Mouse (Mus musculus): Measurements from ENCODE around the gene Nat14. TPM values are rescaled to one million over a fixed set of nuclear protein-coding genes. Genes with fewer than 3 reads are reported as not detected.

Nat14 gene
- polyA plus RNA-seq, 1 experiment = 0.78 TPM

DNA sequence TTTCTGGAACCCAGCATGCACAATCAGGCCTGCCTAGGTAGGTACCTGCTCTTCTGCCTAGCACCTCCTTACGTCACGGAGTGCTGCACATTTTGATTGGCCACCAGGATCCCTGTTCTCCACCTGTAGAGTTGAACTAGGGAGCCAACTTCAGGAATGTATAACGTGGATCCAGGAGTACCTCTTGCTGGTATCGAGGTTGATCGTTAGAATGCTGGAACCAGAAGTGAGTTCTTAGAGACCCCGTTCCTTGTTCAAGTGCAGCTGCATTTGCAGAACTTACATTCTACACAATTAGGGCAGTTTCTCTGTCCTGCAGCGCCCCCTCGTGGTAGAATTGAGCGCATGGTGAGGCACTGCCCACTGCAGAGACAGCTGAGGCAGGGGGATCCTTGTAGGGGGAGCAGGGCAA, 18.2 kb downstream of the Nat14 start:
- H3K4me1 ChIP-seq (ENCODE audit: control insufficient read depth, insufficient read depth, low read length) = peaks cover 2% of the 10 kb centered on the region; the same call in 1 of the 2 replicates
- no peak overlapping the region for H3K4me3 ChIP-seq (ENCODE audit: insufficient read depth, low read length)
- TF ChIP-seq CTCF (IDR thresholded peaks at IDR 0.05; ENCODE audit: low read depth, low read length) = peak; percentile 93
- no peak for TF ChIP-seq POLR2A (IDR thresholded peaks at IDR 0.05; ENCODE audit: borderline replicate concordance, low read depth, low read length)
- no peak overlapping the region for H3K27ac ChIP-seq (ENCODE audit: insufficient read depth, low read depth, low read length)

DNA sequence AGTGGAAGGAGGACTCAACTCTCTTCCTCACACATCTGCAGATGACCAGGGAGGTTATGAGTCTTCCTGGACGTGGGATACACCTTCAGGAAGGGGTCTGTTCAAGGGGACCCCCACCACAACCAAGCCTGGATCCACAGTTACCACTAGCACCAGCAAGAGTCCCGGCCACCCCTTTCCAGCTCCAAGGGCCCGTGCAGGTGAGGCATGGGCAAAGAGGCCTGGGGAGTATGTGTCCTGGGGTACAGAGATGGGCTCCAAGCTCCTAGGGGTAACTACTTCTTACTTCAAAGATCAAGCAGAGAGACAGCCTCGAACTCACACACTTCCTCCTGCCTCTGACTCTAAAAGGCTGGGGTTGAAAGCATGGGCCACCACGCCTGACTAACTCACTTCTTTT, 20.8 kb downstream of the Nat14 start:
- no peak for TF ChIP-seq POLR2A (IDR thresholded peaks at IDR 0.05; ENCODE audit: borderline replicate concordance, low read depth, low read length)
- no peak for TF ChIP-seq CTCF (IDR thresholded peaks at IDR 0.05; ENCODE audit: low read depth, low read length)
- no peak overlapping the region for H3K4me3 ChIP-seq (ENCODE audit: insufficient read depth, low read length)
- peaks cover 9% of the 10 kb centered on the region; the same call in 1 of the 2 replicates for H3K4me1 ChIP-seq (ENCODE audit: control insufficient read depth, insufficient read depth, low read length)
- H3K27ac ChIP-seq (ENCODE audit: insufficient read depth, low read depth, low read length) = no peak overlapping the region

DNA sequence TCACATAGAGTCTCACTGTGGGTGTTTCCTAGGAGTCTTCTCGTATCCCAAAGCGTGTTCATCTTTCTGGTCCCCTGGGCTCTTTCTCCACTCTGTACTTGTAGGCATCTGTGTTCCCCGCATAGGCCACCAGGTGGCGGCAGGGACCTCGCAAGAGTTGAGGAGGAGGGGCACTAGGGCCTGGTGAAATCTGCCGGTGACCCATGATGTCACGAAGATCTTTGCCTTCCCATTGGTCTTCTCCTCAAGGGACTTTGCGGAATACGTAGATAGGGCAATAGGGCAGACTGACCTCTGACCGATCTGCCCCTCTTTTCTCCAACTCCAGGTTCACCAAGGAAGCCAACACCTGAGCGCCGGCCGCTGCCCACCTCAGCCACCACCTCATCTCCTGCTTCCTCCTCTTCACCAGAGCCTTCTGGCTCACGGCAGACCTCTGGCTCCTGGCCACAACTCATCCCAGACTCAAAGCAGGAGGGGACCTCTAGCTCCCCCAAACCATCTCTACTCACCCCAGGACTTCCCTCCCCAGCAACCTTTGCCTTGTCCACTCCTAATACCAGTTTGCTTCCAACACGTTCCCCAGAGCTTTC, 21.5 kb downstream of the Nat14 start:
- Histone ChIP-seq H3K4me3 (ENCODE audit: insufficient read depth, low read length) (peak overlapping the region; percentile 45), H3K4me1 (ENCODE audit: control insufficient read depth, insufficient read depth, low read length) (peaks cover 15% of the 10 kb centered on the region), H3K27ac (ENCODE audit: insufficient read depth, low read depth, low read length) (no peak overlapping the region)
- TF ChIP-seq CTCF (IDR thresholded peaks at IDR 0.05; ENCODE audit: low read depth, low read length) (peak; percentile 76), POLR2A (IDR thresholded peaks at IDR 0.05; ENCODE audit: borderline replicate concordance, low read depth, low read length) (no peak)

DNA sequence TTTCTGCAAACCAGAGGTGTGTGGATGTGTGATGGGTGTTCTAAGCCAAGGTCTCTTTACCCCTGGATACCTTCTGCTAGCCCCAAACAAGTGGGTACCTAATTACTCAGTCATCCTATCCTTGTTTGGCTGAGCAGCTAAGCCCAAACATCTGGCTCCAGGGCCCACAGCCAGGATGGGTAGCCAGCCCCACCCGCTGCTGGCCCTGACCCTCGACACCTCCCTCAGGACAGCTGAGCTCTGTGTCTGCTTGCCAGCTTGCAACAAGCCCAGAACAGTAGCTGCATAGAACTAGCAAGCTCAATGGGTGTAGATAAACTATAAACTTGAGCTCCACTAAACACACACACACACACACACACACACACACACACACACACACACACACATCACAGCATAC, 26.0 kb downstream of the Nat14 start:
- Histone ChIP-seq H3K27ac (ENCODE audit: insufficient read depth, low read depth, low read length) (no peak overlapping the region), H3K4me1 (ENCODE audit: control insufficient read depth, insufficient read depth, low read length) (peaks cover 46% of the 10 kb centered on the region)

DNA sequence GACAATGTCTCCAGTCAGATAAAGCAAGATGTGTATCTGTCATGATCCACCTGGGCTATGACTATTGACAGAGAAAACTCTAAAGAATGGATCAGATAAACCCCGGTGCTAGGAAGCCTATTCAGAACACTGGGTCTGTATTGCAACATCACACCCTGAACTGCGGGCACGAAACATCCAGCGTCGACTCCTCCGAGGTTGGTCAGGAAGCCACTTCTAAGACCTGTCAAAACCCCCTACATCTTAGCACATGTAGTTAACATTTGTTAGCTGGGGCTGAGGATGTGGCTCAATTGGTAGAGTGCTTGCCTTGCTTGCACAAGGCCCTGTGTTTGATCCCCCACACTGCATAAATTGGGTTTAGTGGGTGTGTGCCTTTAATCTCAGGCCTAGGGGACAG, 26.6 kb downstream of the Nat14 start:
- Histone ChIP-seq H3K4me1 (ENCODE audit: control insufficient read depth, insufficient read depth, low read length) (peaks cover 46% of the 10 kb centered on the region), H3K27ac (ENCODE audit: insufficient read depth, low read depth, low read length) (no peak overlapping the region; the same call in 1 of the 2 replicates), H3K4me3 (ENCODE audit: insufficient read depth, low read length) (no peak overlapping the region)
- TF ChIP-seq POLR2A (IDR thresholded peaks at IDR 0.05; ENCODE audit: borderline replicate concordance, low read depth, low read length) = no peak
- TF ChIP-seq CTCF (IDR thresholded peaks at IDR 0.05; ENCODE audit: low read depth, low read length) = no peak

More for the DNA sequence above, 26.0 kb downstream of the Nat14 start:
- no peak overlapping the region for H3K4me3 ChIP-seq (ENCODE audit: insufficient read depth, low read length)
- TF ChIP-seq POLR2A (IDR thresholded peaks at IDR 0.05; ENCODE audit: borderline replicate concordance, low read depth, low read length) (no peak), CTCF (IDR thresholded peaks at IDR 0.05; ENCODE audit: low read depth, low read length) (no peak)

DNA sequence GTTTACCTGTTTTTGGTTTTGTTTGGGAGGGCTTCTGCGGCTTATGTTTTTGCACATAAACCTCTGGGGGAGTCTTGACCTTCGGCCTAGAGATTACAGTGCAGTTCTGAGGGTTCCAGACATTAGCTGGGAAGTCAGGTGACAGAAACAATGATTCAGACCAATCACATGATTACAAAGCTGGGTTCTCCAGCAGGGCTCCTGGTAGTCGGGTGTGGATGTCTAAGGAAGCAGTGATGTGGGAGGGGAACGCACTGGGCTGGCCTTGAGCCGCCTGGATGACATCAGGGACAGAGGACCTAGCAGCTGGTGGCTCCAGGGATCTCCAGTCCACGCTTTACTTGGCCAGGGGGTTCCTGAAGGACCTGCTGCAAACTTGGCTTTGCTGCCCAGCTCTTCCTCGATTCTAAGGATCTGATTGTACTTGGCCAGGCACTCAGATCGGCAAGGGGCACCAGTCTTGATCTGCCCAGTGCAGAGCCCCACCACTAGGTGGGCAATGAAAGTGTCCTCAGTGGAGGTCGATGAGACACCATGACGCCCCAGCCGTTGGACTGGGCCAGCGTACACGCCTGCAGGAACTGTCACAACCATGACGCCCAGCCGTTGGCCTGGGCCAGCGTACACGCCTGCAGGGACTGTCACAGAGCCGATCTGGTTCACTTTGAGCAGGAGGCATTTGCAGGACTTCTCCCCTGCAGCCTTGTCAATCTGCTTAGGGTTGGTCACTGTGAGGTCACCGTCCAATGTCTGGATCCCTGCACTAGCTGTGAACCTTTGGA, 28.9 kb downstream of the Nat14 start:
- TF ChIP-seq CTCF (IDR thresholded peaks at IDR 0.05; ENCODE audit: low read depth, low read length) (no peak), POLR2A (IDR thresholded peaks at IDR 0.05; ENCODE audit: borderline replicate concordance, low read depth, low read length) (no peak)
- Histone ChIP-seq H3K4me3 (ENCODE audit: insufficient read depth, low read length) (peak overlapping the region; percentile 59), H3K27ac (ENCODE audit: insufficient read depth, low read depth, low read length) (peak overlapping the region; percentile 98), H3K4me1 (ENCODE audit: control insufficient read depth, insufficient read depth, low read length) (peaks cover 49% of the 10 kb centered on the region)

DNA sequence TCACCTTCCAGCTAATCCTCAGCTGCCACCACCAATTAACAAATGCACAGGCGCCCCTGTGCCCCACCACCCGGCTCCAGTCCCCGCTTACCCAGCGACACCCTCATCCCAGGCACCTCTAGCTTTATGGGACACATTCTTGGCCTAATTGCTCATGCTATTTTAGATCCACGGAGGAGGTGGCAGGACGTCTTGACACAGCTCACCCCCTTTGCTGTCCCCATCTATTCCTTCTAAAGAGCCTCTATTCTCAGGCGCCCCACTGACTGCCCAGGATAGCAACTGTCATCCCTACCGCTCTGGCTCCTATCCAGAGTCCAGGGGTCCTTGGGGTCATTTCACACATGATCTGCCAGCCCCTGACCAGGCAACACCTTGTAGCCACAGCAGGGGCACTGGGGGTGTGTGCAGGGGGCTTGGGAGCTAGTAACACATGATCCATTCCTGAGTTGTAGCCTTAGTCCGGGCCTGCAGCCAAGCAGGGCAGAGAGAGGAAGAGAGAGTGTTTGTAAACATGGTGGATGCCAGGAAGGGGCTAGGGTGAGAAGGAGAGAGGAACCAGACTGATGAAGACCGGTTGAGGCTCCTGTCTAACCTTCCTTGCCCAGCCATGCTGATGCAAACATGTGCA, 32.1 kb downstream of the Nat14 start:
- H3K4me1 ChIP-seq (ENCODE audit: control insufficient read depth, insufficient read depth, low read length) = peaks cover 40% of the 10 kb centered on the region
- no peak overlapping the region for H3K4me3 ChIP-seq (ENCODE audit: insufficient read depth, low read length)
- no peak for TF ChIP-seq POLR2A (IDR thresholded peaks at IDR 0.05; ENCODE audit: borderline replicate concordance, low read depth, low read length)
- no peak for TF ChIP-seq CTCF (IDR thresholded peaks at IDR 0.05; ENCODE audit: low read depth, low read length)
- no peak overlapping the region for H3K27ac ChIP-seq (ENCODE audit: insufficient read depth, low read depth, low read length)

DNA sequence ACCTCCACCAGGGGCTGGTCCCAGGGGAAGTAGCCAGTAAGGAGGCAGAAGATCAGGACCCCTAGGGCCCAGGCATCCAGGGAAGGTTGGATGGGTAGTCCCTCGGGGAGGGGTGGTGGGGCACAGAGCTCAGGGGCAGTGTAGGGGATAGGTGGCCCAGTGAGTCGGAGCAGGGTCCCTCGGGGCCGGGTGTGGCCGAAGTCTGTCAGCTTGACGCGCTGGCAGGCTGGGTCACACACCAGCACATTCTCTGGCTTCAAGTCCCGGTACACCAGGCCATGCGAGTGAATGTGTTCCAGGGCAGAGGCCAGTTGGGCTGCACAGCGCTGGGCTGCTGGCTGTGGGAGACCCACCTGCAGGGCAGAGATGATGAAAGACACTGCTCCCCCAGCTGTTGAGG, 35.5 kb downstream of the Nat14 start:
- H3K4me3 ChIP-seq (ENCODE audit: insufficient read depth, low read length) = no peak overlapping the region
- TF ChIP-seq POLR2A (IDR thresholded peaks at IDR 0.05; ENCODE audit: borderline replicate concordance, low read depth, low read length) (no peak), CTCF (IDR thresholded peaks at IDR 0.05; ENCODE audit: low read depth, low read length) (no peak)
- H3K27ac ChIP-seq (ENCODE audit: insufficient read depth, low read depth, low read length) = no peak overlapping the region

GRCm38 (mm10) chr7:4963527-4963926, 41.7 kb downstream of the Nat14 start:
- no peak overlapping the region for H3K27ac ChIP-seq (ENCODE audit: insufficient read depth, low read depth, low read length)
- H3K4me3 ChIP-seq (ENCODE audit: insufficient read depth, low read length) = no peak overlapping the region
- peaks cover 14% of the 10 kb centered on the region for H3K4me1 ChIP-seq (ENCODE audit: control insufficient read depth, insufficient read depth, low read length)
- TF ChIP-seq POLR2A (IDR thresholded peaks at IDR 0.05; ENCODE audit: borderline replicate concordance, low read depth, low read length) (no peak), CTCF (IDR thresholded peaks at IDR 0.05; ENCODE audit: low read depth, low read length) (no peak)

More for the DNA sequence above, 35.5 kb downstream of the Nat14 start:
- peaks cover 19% of the 10 kb centered on the region for H3K4me1 ChIP-seq (ENCODE audit: control insufficient read depth, insufficient read depth, low read length)

DNA sequence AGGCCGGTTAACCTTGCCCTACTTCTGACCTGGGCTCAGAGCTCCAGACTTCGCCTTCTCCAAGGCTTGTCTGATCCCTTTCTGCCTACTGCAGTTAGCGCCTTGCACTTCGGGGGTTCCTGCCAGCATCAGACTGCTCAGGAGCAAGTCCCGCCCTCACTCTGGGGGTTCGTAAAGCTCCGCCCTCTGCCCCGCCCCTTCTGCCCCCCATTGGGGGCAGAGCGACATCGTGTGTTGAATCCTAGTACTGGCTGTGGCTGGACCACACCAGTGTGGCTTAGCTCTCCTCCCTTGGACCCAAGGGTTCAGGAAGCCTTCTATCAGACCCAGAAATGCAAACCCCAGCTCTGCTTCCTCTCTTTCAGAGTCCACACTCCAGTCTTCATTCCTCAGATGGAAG, 42.4 kb downstream of the Nat14 start, which contains the start of gene Sbk2:
Sbk2 (minus strand) TSS at position 135 of the 400 bp plus-strand sequence.
- Histone ChIP-seq H3K27ac (ENCODE audit: insufficient read depth, low read depth, low read length) (no peak within 1 kb of the TSS), H3K4me3 (ENCODE audit: insufficient read depth, low read length) (no peak within 1 kb of the TSS), H3K4me1 (ENCODE audit: control insufficient read depth, insufficient read depth, low read length) (peaks cover 7% of the 10 kb centered on the region)
- TF ChIP-seq CTCF (IDR thresholded peaks at IDR 0.05; ENCODE audit: low read depth, low read length) = peak; percentile 64
- no peak for TF ChIP-seq POLR2A (IDR thresholded peaks at IDR 0.05; ENCODE audit: borderline replicate concordance, low read depth, low read length)
